Mouse (Mus musculus) limb, embryonic 15.5 days (tissue): ENCODE data around the gene 1700001P01Rik. TPM values are rescaled to one million over a fixed set of nuclear protein-coding genes. Genes with fewer than 3 reads are reported as not detected.

Source experiments
- ATAC-seq: fragments of 200-750 bp; cut with Nextera tagmentation; 2 replicates; pipeline ENCODE4 v1.8.0; 2017; ENCODE audit warnings: low read depth, moderate TSS enrichment; ENCODE audit not compliant: insufficient number of reproducible peaks, low FRiP score, low TSS enrichment
- H3K27ac ChIP-seq: fragments of 300-500 bp; sonication (generic); 2 replicates; pipeline ENCODE4 v1.5.1; 2015; ENCODE audit warnings: moderate library complexity, mild to moderate bottlenecking, inconsistent platforms
- H3K27me3 ChIP-seq: fragments of 300-500 bp; sonication (generic); 2 replicates; pipeline ENCODE4 v1.6.1; 2015; ENCODE audit warnings: inconsistent platforms
- H3K36me3 ChIP-seq: fragments of 300-500 bp; sonication (generic); 2 replicates; pipeline ENCODE4 v1.6.1; 2015; ENCODE audit warnings: inconsistent platforms
- H3K4me1 ChIP-seq: fragments of 300-500 bp; sonication (generic); 2 replicates; pipeline ENCODE4 v1.6.1; 2015; ENCODE audit warnings: inconsistent platforms
- H3K4me2 ChIP-seq: fragments of 300-500 bp; sonication (generic); 2 replicates; pipeline ENCODE4 v1.6.1; 2015; ENCODE audit warnings: mild to moderate bottlenecking, inconsistent platforms
- H3K4me3 ChIP-seq: fragments of 300-500 bp; sonication (generic); 2 replicates; pipeline ENCODE4 v1.5.1; 2015; ENCODE audit warnings: mild to moderate bottlenecking, inconsistent platforms
- H3K9ac ChIP-seq: fragments of 300-500 bp; sonication (generic); 2 replicates; pipeline ENCODE4 v1.6.1; 2015; ENCODE audit warnings: inconsistent platforms
- H3K9me3 ChIP-seq: fragments of 300-500 bp; sonication (generic); 2 replicates; pipeline ENCODE4 v1.6.1; 2016; ENCODE audit warnings: inconsistent platforms
- WGBS: fragments of 180-500 bp; shearing (Covaris S2); methylation state at CpG from one replicate; pipeline ENCODE4 v1.1.7; 2015; 5-methylcytosine and 5-hydroxymethylcytosine counted together
- polyA plus RNA-seq: library from polyadenylated mRNA; unstranded; fragments of >200 nt; fragmentation: Nextera tagmentation; extraction: Ambion mirVana; gene quantifications from 2 replicates; pipeline ENCODE4 v1.2.1, GENCODE M21; 2015

The 1700001P01Rik gene
- polyA plus RNA-seq, 1 experiment from 2014 or later, result 0.35 TPM

DNA sequence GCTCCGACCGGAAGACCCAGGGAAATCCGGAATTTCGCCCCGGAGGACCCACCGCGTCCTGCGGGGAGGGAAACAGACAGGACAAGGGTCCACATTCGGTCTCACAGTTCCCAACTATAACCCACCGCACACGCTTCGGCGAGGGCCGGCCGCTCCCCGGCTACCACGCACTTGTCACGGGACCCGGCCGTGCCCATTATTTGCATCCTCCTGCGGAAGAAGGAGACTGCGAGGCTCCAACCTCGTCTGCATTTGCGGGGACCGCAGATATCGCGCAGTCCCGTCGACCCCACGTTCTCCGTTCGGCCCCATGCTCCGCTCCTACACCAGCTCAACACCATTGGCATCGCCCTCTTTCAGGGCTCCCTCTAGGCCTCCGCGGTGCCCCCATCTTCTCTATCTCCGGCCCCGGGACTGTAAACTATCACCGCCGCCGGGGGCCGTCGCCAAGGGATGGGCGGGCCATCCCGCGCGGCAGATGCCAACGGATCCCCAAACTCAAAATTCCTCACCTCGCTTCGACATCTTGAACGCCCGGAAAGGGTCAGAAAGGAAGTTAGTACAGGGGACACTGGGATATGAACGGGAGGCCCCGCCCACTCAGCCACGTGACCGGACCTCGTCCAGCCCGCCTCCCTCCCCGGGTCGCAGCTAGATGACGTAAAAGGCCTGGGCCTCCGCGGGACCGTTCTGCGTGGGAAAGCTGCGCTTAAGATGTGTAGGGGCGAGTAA is 6.3 kb upstream of the 1700001P01Rik start, which contains the start of gene Rpl23:
Gene Rpl23, minus strand, starts transcription at position 606 of the 732 bp plus-strand sequence.
- peak within 1 kb of the TSS; percentile 93 for H3K27ac ChIP-seq
- H3K36me3 ChIP-seq, result peaks cover 38% of the 10 kb centered on the region
- peak within 1 kb of the TSS; percentile 92 for H3K4me3 ChIP-seq
- H3K27me3 ChIP-seq, result no peaks in the 10 kb centered on the region
- peak within 1 kb of the TSS; percentile 96 for H3K9ac ChIP-seq
- peaks cover 24% of the 10 kb centered on the region for H3K4me1 ChIP-seq
- under 1% methylated on average over 67 of the region's 67 CpGs for WGBS
- no peaks in the 10 kb centered on the region for H3K9me3 ChIP-seq
- peak within 1 kb of the TSS; percentile 54 for H3K4me2 ChIP-seq
- peak; percentile 95 for ATAC-seq

DNA sequence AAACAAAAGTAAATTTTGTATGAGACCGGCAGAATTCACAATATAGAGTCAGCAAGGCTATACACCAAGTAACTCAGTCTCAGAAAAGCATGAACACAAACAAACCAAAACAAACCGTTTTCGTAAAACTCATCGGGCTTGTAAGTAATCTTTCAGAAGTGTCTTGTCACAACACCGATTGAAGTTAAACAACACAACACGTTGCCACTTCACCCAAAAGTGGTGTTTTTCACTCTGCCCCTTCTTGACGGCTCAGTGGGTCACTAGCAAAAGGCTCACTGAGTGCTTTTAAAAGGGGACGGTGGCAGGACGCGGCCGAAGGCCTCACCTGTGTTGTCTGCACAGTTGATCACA is 5.7 kb upstream of the 1700001P01Rik start:
- no peak for ATAC-seq
- peaks cover 43% of the 10 kb centered on the region for H3K36me3 ChIP-seq
- peak overlapping the region; percentile 92 for H3K4me3 ChIP-seq
- H3K9ac ChIP-seq, result peak overlapping the region; percentile 96
- H3K4me1 ChIP-seq, result peaks cover 24% of the 10 kb centered on the region
- WGBS, result under 1% methylated on average over 11 of the region's 11 CpGs
- peak overlapping the region; percentile 93 for H3K27ac ChIP-seq
- no peaks in the 10 kb centered on the region for H3K27me3 ChIP-seq
- peak overlapping the region; percentile 51 for H3K4me2 ChIP-seq
- H3K9me3 ChIP-seq, result no peaks in the 10 kb centered on the region

DNA sequence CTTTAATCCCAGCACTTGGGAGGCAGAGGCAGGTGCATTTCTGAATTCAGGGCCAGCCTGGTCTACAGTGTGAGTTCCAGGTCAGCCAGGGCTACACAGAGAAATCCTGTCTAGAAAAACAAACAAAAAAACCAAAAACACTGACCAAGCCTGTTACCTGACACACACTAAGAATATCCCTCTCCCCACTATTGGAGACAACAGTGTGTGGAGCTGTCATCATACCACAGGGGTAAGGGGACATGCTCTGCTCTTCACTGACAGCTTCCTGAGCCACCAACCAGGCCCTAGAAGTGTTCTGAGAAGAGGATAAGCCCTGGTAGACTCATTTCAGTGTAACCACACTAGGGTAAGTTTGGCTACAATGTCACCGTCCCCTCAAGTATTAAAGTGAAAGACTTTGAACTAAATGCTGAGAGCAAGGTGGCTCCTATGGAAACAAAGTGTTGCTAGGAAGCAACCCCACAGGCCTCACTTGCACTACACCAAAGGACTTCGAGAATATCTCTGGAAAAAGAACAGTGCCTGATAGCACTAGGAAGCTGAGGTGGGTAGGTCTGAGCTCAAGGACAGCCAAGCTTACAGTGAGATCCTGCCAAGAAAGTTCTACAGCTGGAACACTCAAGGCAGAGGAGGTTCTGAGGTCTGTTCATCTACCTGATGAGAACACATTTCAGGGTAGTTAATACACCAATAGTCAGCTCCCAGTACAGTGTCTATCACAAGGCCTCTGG is 4.4 kb upstream of the 1700001P01Rik start:
- Histone ChIP-seq H3K9ac (no peak overlapping the region), H3K4me1 (peaks cover 24% of the 10 kb centered on the region), H3K4me3 (peak overlapping the region; percentile 92), H3K9me3 (no peaks in the 10 kb centered on the region), H3K27me3 (no peaks in the 10 kb centered on the region), H3K27ac (no peak overlapping the region), H3K36me3 (peaks cover 52% of the 10 kb centered on the region), H3K4me2 (peak overlapping the region; percentile 51)
- 82% methylated on average over 2 of the region's 2 CpGs for WGBS
- ATAC-seq, result no peak

DNA sequence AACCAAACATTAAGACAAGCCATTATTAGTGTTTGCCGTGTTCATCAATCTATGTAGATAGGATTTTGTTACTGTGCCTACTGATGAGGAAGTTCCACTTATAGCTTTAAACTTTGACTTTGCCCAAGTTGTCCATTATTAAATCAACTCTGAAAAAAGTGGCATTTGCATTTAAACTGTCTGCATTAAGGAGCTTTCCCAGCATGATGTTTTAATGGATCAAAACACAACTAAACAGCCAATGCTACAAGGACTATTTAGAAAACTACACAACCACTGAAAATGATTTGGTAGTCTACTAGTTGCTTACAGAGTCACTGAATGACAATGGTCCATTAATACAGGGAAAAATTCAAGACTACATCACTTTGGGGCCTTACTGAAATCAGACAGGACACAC is 3.2 kb upstream of the 1700001P01Rik start:
- H3K4me1 ChIP-seq, result peaks cover 24% of the 10 kb centered on the region
- H3K9ac ChIP-seq, result no peak overlapping the region
- 93% methylated on average over 1 of the region's 1 CpGs for WGBS
- peaks cover 56% of the 10 kb centered on the region for H3K36me3 ChIP-seq
- no peak overlapping the region for H3K27ac ChIP-seq
- H3K4me2 ChIP-seq, result no peak overlapping the region
- H3K27me3 ChIP-seq, result no peaks in the 10 kb centered on the region
- H3K9me3 ChIP-seq, result no peaks in the 10 kb centered on the region
- ATAC-seq, result no peak
- H3K4me3 ChIP-seq, result no peak overlapping the region

DNA sequence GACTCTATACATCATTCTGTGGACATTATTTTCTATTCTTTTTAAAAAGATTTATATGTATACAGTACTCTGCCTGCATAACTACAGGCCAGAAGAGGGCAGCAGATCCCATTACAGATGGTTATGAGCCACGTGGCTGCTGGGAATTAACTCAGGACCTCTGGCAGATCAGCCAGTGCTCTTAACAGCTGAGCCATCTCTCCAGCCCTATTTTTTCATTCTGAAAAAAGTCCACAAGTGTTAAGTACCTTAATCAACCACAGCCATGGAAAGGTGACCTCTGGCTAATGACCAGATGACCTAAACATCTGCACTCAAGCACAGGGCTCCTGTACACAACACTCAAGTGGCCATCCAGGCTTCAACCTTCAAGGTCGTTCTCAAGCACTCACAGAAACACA is 1.4 kb upstream of the 1700001P01Rik start:
- Histone ChIP-seq H3K4me3 (no peak overlapping the region), H3K4me1 (peaks cover 20% of the 10 kb centered on the region), H3K27ac (no peak overlapping the region), H3K36me3 (peaks cover 56% of the 10 kb centered on the region), H3K4me2 (no peak overlapping the region), H3K9me3 (no peaks in the 10 kb centered on the region), H3K9ac (no peak overlapping the region), H3K27me3 (no peaks in the 10 kb centered on the region)
- 48% methylated on average over 2 of the region's 2 CpGs for WGBS
- 0 out of 2 replicates have a peak, but pooled peaks have one; percentile 22 for ATAC-seq

DNA sequence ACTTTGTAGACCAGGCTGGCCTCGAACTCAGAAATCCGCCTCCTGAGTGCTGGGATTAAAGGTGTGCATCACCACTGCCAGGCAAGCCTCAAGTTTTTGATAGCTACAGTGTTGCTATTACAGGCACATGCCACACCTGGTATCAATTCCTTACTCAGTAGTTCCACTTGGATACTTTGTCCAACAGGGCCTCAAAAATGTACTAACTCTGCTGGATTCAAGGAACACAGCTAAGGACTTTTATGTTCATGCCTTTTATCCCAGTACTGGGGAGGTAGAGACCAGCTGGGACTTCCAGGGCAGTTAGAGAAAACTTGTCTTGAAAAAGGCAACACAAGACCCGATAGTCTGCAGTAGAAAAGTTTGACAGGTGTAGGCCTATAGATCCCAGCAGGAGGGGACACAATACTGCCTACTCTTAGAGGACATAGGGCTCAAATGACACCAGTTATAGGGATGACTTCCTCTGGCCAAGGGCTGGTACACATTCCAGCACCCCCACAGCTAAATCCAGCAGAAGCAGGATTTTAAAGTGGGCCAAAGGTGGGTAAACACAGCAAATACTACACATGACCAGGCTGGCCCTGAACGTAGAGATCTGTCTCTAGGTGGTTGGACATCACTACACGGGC is 895 bp upstream of the 1700001P01Rik start:
- Histone ChIP-seq H3K36me3 (peaks cover 56% of the 10 kb centered on the region), H3K4me2 (no peak overlapping the region), H3K27me3 (no peaks in the 10 kb centered on the region), H3K27ac (no peak overlapping the region), H3K9me3 (no peaks in the 10 kb centered on the region), H3K4me3 (no peak overlapping the region), H3K9ac (no peak overlapping the region), H3K4me1 (peaks cover 20% of the 10 kb centered on the region)
- ATAC-seq, result no peak; the same call in 1 of the 2 replicates
- WGBS, result 59% methylated on average over 5 of the region's 5 CpGs

DNA sequence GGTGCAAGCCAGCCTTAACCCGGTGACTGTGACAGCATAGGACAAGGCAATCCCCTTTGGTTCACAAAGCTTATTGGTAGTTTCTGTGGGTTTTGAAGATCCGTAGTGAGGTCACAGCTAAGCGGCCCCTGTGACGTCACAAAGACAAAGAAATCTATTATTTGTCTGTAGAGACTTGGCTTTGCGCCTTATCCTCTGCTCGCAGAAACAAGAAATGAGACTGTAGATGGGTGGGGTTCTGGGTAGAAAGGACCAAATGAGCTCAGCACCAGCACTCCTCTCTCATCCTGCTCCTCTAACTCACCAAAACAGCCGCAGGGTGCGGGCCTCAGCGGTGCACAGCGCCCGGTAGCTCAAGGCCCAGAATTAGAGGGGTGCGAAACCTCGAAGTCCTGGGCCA is 532 bp downstream of the 1700001P01Rik start:
- H3K9me3 ChIP-seq, result no peaks in the 10 kb centered on the region
- peaks cover 47% of the 10 kb centered on the region for H3K36me3 ChIP-seq
- H3K4me3 ChIP-seq, result no peak overlapping the region
- WGBS, result 80% methylated on average over 13 of the region's 13 CpGs
- no peak overlapping the region for H3K9ac ChIP-seq
- no peaks in the 10 kb centered on the region for H3K27me3 ChIP-seq
- no peak for ATAC-seq
- no peak overlapping the region for H3K4me2 ChIP-seq
- H3K27ac ChIP-seq, result no peak overlapping the region
- H3K4me1 ChIP-seq, result peaks cover 11% of the 10 kb centered on the region

DNA sequence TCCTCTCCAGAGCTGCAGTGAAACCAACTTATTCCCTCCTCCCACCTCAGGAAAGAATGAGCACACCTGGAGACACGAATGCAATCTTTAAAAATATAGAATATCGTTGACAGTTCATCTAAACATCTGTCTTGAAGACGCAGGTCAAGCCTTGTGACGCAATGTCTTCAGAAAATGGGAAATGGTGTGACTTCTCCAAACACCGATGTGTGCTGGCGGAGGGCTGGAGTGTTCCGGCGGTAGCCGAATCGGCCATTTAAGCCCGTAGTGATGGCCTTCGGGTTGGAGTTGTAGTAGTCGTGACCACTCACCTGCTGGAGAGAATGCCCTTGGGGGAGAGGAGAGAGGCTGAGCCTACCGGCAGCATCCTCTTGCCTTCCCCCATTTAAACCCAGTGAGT is 4.3 kb downstream of the 1700001P01Rik start:
- H3K9ac ChIP-seq, result no peak overlapping the region
- H3K9me3 ChIP-seq, result no peaks in the 10 kb centered on the region
- no peaks in the 10 kb centered on the region for H3K27me3 ChIP-seq
- no peak for ATAC-seq
- H3K4me3 ChIP-seq, result no peak overlapping the region
- H3K27ac ChIP-seq, result no peak overlapping the region
- H3K4me2 ChIP-seq, result no peak overlapping the region
- peaks cover 13% of the 10 kb centered on the region for H3K36me3 ChIP-seq
- 79% methylated on average over 14 of the region's 14 CpGs for WGBS
- no peaks in the 10 kb centered on the region for H3K4me1 ChIP-seq

DNA sequence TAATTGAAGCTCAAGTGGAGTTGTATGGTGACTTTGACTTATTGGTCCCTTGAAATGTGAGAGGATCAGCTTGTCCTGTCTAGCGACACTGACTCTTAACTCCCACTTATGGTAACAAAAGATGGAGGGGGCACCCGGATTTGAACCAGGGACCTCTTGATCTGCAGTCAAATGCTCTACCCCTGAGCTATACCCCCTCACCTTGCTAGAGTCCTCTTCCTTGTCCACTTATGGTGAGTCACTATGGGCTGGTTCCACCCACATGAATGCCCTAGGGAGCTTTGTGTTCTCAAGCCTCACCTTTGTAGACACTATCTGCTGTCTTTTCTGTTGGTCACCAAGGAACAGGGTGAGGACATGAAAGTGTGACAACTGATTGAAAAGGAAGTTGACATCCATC is 6.0 kb downstream of the 1700001P01Rik start:
- Histone ChIP-seq H3K9me3 (no peaks in the 10 kb centered on the region), H3K4me3 (no peak overlapping the region), H3K4me1 (peaks cover 11% of the 10 kb centered on the region), H3K36me3 (no peaks in the 10 kb centered on the region), H3K27me3 (no peaks in the 10 kb centered on the region), H3K9ac (no peak overlapping the region), H3K27ac (no peak overlapping the region), H3K4me2 (no peak overlapping the region)
- 27% methylated on average over 2 of the region's 2 CpGs for WGBS
- no peak for ATAC-seq

DNA sequence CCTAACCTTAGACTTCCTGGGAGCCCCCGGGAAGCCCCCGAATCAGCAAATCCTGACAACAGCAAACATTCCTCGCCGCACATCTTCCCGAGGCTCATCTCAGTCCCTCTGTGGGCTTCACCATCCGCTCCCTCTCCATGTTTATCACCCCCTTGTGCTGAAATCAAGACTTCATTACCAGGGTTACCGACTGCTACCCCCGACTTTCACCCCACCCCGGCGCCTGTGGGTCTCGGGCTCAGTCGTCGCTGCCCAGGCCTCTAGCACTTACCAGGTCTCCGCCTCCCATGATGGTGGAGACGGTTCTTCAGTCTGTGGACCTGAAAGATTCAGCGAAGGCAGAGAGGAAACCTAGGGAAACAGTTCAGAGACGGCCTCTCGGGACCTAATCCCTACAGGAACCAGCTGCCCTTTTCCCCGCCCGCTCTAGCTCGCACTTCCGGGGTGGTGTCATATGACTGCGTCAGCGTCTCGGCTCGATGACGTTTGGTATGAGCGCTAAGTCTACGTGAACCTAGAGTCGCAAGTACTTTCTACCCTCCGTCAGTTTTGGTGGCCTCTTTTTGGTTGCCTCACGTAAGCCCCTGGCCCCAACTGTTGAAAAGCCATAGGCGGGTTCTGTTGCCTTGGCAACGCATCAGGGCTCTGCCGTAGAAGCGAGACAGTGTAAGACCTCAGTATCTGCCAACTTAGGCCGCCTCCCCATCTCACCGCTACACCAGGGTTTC is 9.4 kb downstream of the 1700001P01Rik start, which contains the start of gene Cwc25:
Gene Cwc25, minus strand, starts transcription at position 403 of the 728 bp plus-strand sequence.
- Histone ChIP-seq H3K9me3 (no peaks in the 10 kb centered on the region), H3K4me1 (peaks cover 16% of the 10 kb centered on the region), H3K4me3 (peak within 1 kb of the TSS; percentile 92), H3K27me3 (no peaks in the 10 kb centered on the region), H3K4me2 (peak within 1 kb of the TSS; percentile 79), H3K36me3 (peaks cover 27% of the 10 kb centered on the region), H3K27ac (peak within 1 kb of the TSS; percentile 94), H3K9ac (peak within 1 kb of the TSS; percentile 94)
- under 1% methylated on average over 38 of the region's 38 CpGs for WGBS
- ATAC-seq, result peak; percentile 87

DNA sequence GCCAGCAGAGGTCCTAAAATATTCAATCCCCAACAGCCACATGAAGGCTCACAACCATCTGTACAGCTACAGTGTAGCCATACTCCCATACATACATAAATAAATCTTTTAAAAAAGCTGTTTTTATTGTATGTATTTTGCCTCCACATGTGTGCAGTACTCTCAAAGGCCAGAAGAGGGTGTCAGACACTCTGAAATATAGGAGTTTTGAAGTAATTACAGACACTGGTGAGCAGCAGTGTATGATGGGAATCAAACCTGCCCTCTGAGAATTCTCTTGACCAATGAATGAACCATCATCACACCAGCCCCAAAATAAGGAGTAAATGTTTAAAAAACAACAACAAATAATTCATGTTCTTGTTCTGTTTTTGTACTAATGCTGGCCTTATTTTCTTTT is 14.1 kb downstream of the 1700001P01Rik start:
- H3K27ac ChIP-seq, result no peak overlapping the region
- H3K27me3 ChIP-seq, result no peaks in the 10 kb centered on the region
- H3K4me2 ChIP-seq, result no peak overlapping the region
- no peak overlapping the region for H3K4me3 ChIP-seq
- no peak for ATAC-seq
- peaks cover 58% of the 10 kb centered on the region for H3K36me3 ChIP-seq
- peaks cover 16% of the 10 kb centered on the region for H3K4me1 ChIP-seq
- H3K9ac ChIP-seq, result no peak overlapping the region
- H3K9me3 ChIP-seq, result no peaks in the 10 kb centered on the region
